Mouse (Mus musculus) E14TG2a.4 (cell line): ENCODE measurements around the gene Trp73.
A peak's percentile ranks its signal among the peaks of the same experiment; 100 is the strongest.

Experiments
- CTCF ChIP-seq: conservative IDR thresholded peaks from 2 replicates; pipeline ENCODE4 v1.5.1; 2014; ENCODE audit warnings: low read length
- NANOG ChIP-seq: IDR thresholded peaks from 2 replicates; pipeline ENCODE4 v1.6.1; 2014; ENCODE audit warnings: borderline replicate concordance, low read length, mixed read lengths
- POU5F1 ChIP-seq: IDR thresholded peaks from 2 replicates; pipeline ENCODE4 v1.6.1; 2014; ENCODE audit warnings: low read length, borderline replicate concordance

- TF ChIP-seq CTCF, result no peak
- TF ChIP-seq POU5F1, result peak; percentile 8; the same call in 1 of the 2 replicates
- no peak for TF ChIP-seq NANOG
These were observed 58.0 kb downstream of the Trp73 start for GRCm38 (mm10) chr4:154081974-154082373.
